Mouse (Mus musculus) liver (tissue): Measurements from ENCODE around the gene Brap.
"Not testable (repeated sequence)": the region's sequence is repeated elsewhere in the genome, so short reads cannot be mapped to it uniquely, and the experiment has no call there.

Experiments
- DNase-seq: peaks from one replicate; pipeline ENCODE4 v3.0.0-alpha.2; 2020; ENCODE audit warnings: mixed read lengths

Brap gene

DNA sequence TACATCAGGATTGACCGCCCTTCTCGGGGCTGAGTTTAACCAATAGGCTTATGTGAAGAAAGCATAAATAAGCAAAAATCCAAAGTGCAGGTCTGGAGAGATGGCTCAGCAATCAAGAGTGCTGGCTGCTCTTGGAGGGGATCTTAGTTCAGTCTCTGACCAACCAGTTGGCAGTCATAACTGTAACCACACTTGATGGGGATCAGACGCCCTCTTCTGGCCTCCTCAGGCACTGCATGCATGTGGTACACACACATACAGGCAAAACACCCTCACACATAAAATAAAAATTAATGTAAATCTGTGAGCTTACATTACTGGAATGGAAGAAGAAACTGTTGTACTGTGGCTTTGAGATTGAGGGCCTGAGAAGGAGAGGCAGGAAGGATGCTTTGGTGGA, 10.0 kb downstream of the Brap start:
- DNase-seq, result peak; percentile 61

DNA sequence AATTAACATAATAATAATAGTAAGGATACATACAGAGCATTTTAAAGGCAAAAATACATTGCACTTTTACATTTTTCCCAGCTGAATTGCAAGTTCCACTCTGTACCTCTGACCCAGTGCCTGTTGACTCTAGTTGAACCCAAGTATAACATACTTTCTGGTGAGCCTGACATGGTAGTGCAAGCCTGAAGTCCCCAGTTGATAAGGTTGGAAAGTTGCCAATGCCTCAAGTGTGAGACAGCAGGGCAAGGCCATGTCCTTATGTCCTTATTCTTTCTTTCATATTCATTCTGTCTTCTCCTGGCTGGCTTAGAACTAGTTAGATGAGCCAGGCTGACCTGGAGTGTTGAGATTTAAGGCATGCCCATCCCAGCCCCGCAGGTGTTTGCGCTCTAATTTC, 21.9 kb downstream of the Brap start:
- no peak for DNase-seq

DNA sequence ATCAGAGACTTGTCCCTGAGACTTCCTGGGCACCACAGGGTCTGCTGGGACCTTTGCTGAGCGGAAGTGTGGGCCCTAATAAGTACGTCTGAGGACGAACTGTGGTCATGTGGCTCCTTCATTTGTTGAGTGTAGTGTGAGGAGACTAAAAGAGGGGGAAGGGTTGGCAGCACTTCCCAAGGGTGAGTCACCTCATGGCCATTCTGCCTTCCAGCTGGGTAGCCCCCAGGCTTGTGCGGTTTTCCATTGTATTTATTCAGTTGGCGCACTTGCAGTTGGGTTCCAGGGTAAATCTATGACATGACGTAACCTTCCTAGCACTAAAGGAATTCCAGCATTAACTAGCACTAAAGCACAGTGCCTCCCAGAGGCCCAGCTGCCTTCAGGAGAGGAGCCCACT, 25.1 kb downstream of the Brap start:
- no peak for DNase-seq

DNA sequence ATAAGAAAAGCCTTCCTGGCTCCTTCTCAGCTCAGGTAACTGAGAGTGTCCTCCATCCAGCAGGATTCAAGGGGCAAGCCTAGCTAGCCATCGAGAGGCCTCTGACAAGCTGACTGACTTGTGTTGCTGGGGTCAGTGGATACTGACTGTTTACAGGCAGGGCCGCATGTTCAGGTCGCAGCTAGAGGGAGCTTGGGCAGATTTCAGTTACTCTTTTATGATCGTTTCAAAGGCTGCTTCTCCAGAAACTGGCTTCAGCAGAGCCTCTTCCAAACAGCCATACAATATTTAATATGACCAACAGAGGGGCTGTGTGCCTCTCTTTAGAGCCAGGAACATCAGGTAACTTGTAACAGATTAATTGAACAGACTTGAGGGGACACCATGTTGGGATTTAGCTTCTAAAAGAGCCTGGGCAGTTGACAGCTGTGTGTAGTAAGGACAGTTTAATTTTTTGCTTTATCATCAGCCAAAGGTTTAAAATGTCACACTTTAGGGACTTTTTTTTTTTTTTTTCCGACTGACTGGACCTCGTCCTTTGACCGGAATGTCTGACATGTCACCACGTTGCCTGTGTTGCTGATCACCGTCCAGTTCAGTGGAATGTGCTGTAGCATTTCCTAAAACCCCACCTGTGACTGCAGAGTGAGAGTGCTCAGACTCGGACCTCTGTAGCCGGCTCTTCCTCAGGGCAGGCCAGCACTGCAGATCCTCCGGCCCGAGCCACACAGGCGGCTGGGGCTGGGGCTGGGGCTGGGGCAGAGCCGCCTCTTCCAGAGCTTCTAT, 25.9 kb downstream of the Brap start:
- DNase-seq, result no peak

DNA sequence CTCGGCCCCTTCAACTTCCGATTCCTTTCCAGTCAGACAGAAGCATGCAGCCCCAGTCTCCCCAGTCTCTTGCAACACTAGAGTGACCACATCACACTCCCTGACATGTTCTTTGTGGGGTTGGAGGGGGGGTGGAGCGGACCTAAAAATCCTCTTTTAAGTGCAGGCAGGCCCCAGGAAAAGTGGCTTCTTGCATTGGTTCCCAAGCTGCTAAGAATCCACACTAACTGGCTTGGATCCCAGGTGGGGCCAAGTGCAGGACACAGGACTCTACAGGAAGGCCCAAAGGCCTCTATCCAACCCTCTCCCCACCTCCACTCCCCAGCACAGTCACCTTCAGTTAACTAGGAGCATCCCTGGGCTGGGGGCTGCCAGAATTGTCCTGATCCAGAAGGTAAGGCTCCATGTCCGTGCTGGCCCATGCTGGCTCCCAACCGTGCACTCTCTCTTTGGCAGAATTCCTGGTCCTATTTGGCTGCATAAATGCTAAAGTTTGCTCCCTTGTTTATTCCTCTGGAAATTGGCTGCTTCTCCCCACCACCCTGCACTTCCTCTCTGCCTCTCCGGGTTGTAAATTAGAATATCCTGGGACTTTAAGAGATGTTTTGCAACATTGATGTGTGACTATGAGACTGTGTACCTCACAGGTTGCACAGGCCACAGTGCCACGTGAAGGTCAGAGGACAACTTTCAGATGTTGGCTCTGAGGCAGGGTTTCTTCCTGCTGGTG, 30.3 kb downstream of the Brap start:
- DNase-seq, result no peak

DNA sequence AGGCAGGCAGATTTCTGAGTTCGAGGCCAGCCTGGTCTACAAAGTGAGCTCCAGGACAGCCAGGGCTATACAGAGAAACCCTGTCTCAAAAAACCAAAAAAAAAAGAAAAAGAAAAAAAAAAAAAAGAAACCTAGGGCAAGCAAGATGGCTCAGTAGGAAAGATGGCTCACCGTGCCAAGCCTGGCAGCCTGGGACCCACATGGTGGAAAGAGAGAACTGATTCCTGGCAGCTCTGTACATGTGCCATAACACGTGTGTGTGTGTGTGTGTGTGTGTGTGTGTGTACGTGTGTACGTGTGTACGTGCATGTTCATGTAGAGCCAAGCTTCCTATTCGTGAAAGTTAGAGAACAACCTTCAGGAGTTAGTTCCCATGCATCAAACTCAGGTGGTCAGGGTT, 31.1 kb downstream of the Brap start:
- not testable (repeated sequence) for DNase-seq

DNA sequence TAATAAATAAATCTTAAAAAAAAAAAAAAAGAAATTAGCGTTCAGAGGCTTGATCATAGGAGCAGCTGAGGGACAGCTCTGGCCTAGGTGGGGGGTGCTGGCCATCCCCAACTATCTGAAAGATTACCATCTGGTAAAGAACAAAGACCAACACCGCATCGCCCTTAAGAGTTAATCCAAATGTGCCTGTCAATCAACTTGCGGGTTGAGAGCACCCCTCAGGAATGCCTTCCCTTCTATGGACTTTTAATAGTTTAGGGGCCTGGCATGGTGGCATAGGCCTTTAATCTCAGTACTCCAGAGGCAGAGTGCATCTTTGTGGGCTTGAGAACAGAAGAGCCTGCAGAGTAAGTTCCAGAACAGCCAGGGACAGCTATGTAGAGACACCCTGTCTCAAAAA, 32.5 kb downstream of the Brap start:
- no peak for DNase-seq

DNA sequence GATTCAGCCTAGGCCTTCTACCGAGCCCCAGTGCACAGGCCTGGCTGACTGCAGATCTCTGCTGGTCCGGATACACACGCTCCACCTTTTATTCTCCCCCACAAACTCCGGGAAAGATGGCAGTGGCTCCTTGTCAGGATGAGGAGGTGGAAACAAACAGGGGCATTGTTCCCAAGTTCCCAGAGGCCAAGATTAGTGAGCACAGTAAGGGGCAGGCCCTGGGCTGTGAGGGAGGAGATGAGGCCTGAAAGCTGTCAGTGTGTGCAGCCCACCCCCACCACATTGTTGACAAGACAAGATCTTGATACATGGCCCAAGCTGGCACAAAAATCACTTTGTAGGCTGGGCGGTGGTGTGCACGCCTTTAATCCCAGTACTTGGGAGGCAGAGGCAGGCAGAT, 36.4 kb downstream of the Brap start:
- no peak for DNase-seq

DNA sequence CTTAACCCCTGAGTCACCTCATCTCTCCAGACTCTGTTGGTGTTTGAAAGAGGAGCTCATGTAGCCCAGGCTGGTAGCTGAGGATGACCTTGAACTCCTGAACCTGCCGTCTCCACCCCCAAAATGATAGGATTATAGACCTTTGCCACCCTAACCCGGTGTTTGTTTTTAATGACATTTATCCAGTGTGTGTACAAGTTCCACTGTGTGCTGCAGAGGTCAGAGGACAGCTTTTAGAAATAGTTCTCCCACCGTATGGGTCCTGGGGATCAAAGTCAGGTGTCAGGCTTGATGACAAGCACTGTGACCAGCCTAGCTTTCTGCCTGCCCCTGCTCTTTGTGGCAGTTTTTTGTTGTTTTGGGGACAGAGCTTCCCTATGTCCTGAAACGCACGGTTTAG, 39.5 kb downstream of the Brap start:
- DNase-seq, result peak; percentile 25

DNA sequence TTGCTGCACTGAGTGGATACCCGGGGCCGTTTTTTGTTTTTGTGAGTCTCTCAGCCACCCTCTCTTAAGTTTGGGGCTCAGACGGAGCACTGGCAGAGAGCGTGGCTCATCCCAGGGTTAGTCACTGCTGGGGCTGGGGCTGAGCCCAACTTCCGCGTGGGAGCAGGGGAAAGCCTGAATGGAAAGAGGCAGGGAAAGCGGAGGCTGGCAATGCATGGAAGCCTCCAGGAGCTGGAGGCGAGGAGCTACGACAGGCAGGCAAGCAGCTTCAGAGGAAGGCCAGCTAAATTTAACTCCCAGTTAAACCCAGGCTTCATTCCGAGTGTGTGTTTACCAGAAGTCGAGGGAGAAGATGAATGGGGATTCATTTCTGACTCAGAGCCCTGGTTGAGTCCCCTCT, 40.1 kb downstream of the Brap start:
- DNase-seq, result no peak

DNA sequence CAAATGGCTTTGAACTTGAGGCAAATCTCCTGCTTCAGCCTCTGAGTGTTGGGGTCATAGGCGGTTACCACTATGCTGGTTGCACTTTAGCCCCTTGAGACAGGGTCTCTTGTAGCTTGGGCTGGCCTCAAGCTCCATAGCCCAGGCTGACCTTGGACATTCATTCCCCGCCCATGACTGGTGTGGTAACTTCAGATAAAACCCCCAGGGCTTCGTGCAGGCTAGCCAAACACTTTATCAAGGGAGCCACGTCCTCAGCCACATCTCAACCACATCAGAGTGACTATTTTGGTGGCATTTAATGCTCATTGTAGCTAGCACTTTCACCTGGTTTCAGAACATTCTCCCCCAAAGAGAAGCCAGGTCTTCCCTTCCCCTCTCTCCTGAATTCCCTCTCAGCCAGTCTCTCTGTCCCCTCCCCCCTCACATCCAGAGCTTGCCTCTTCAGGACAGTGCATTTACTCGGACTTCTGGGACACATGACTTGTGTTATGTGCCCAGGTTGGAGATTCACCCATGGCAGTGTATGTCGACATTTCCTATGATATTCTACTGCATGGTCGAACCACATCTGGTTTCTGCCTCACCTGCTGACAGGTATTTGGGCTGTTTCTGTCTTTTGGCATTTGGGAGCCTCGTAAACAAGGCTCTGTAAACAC, 40.9 kb downstream of the Brap start:
- DNase-seq, result peak; percentile 87

DNA sequence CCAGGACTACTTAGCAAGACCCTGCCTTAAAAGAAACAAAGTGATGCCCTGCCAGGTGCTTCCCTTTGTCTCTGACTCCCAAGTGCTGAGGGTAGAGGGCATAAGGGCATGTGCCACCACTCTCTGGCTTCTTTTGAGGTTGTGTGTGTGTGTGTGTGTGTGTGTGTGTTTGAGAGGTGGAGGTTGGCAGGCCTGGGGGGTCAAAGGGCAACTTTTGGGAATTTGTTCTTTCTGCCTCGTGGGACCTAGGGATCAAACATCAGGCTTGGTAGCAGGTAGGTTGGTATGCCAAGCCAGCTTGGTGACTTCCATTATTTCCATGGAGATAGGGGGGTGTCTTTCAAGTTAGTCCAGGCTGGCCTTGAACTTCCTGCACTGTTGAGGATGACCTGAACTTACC, 43.0 kb downstream of the Brap start:
- DNase-seq, result no peak

DNA sequence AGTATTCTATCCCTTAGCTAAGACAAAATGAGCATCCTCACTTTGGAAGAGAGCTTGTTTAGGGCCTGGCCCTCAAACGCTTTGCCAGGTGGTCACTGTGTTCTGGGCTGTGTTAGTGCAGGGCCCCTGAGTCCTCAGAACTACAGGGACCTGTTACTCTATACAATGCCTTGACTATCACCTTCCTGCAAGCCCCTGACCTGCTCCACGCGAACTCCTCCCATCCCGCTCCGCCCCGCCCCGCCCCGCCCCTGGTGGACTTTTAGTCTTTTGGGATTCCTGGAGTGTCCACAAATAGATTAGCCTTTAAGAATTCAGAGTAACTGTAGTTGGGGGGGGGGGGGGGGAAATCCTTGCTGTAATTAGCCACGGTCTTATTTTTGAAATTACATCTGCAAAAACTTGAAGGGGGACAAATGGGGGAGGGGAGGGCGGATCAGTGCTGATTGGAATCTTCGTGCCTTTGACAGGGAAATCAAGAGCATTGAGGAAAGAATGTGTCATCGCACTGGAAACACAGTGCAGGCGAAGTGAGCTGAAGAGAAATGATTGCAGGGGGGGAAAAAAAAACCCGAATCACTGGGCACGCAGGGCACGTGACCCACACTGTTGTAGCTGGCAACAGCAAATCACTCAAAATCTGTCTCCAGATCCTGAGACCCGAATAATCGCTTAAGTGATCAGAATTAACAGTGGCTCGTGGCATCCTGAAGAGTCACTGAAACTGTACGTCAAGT, 44.3 kb downstream of the Brap start:
- peak; percentile 73 for DNase-seq

DNA sequence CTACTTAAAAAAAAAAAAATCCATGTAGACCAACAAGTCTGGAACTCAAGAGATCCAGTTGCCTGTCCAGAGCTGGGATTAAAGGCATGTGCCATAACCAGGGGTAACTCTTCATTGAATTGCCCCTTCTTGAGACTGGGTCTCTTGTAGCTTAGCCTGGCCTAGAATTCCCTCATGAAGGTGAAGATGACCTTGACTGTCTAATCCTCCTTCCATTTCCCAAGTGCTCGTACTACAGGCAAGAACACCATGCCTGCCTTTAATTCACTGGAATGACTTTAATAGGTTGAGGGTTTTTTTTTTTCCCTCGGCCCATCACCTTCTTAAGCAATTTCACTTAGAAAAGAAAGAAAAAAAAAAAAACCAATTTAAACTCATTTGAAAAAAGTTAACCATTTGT, 50.0 kb downstream of the Brap start:
- DNase-seq, result no peak

DNA sequence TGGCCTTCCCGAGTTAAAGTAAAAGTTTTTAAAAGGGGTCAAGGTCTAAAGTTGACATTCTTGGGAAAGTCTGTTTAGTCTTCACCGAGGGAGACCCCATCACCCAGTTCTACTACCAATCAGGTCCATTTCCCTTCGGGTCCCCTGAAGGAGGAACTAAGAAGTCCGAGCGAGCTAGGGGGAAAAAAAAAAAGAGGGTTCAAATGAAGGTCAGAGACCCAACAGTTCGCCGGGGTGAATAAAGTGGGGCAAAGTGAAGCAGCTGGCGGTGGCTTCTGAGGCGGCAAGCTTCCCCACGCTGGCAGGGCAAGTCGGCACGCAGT, 50.4 kb downstream of the Brap start:
- no peak for DNase-seq

DNA sequence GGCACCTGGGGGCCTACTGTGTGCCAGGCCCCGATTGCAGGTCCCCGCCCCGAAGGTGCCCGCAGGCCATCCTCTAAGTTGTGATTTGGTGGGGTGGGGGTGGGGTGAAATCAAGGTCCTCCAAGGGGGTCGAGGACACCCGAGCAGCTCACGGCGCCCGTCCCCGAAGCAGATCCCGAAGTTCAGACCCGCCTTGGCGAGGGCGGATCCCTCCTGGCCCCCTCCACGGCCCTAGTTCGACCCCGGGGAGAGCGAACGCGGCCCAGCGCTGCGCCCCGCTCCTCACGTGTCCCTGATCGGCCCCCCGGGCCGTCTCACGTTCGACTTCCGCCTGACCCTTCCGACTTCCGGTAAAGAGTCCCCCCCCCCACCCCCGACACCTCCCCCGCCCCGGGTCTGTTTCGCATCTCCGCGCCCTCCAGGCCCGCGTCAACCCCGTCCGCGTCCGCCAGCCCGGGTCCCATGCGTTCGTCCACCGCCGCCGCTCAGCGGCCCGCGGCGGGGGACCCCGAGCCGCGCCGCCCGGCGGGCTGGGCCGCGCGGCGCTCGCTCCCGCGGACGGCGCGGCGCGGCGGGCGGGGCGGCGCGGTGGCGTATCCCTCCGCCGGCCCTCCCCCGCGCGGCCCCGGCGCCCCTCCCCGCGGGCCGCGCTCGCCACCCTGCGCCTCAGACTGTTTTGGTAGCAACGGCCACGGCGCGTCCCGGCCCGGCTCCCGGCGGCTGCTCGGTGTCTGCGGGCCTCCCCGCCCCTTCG, 51.0 kb downstream of the Brap start, which contains the start of gene Atxn2:
Gene Atxn2 (plus strand): TSS at position 164 of the 754 bp plus-strand sequence.
- peak; percentile 87 for DNase-seq

DNA sequence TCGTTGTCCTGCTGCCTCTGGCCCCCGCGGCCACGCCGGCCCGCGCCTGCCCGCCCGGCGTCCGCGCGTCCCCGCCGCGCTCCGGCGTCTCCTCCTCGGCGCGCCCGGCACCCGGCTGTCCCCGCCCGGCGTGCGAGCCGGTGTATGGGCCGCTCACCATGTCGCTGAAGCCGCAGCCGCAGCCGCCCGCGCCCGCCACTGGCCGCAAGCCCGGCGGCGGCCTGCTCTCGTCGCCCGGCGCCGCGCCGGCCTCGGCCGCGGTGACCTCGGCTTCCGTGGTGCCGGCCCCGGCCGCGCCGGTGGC, 51.5 kb downstream of the Brap start:
- no peak for DNase-seq

DNA sequence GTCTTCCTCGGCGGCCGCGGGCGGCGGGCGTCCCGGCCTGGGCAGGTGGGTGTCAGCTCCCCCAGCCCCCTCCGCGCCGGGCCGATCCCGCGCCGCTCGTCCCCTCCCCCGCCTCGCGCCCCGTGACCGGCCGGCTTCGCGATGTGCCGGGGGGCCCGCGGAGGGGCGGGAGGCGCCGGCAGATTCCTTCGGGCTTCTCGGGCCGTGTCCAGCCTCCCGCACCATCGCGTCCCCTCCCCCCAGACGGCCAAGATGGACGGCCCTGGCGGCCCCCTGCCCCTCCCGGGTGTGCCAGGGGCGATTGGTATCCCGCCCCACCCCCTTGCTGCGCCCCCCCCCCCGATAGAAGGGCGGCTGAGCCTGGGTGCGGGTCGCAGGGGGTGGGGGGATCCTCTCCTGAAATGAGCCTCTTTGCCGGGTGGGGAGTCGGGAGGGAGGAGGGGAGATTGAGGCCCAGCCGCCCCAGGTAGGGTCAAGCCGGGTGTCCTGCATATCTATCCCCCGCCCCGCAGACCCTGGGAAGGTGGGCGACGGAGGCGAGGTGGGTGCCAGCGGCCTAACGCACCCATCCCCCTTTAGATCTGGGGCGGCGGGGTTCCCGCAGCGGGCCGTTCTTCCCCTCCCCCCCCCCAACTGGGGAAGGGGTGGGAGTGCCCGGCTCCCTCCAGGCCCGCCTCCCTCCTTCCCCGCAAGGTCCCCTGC, 52.0 kb downstream of the Brap start:
- DNase-seq, result peak; percentile 58

DNA sequence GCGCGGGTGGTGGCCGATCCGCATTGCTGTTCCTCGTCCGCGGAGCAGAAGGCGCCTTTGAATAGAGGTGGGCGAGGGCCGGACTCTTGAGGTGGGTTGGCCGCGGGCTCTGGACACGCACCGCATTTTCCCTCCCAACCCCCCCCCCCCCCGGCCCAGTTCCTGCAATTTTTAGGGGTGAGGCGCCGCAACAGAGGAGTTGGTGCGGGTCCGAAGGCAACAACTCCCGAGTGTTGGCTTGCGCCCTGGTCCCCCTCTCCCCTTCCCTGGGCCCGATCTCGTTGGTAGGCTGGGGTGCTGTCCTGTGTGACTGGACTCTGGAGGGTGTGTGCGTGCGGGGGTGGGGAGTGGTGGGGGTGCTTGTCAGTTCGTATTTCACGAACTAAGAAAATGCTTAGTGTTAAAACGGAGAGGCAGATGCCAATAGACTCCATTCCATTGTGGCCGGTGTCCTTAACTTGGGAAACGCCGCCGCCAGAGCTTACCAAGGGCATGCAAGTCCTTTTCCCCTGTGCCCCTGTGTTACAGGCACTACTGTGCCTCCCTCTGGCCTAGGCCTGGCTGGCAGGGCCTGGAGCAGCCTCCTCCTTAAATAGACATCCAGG, 52.7 kb downstream of the Brap start:
- DNase-seq, result peak; percentile 43

DNA sequence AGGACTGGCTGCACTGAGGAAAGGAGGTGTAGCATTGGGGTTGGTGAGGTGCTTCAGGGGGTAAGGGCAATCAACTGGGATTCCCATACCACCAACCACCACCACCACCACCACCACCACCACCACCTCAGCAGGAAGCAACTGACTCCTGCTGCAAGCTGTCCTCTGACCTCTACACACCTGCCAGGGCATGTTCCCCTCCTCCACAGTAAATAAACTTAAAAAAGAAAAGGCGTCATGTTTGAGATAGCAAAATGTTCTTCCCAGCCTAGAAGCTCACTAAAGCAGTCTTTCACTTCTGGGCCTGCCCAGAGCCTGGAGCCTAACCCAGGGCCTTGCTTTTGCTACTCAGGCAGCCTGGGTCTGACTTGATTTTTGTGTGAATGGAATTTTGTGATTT, 54.0 kb downstream of the Brap start:
- no peak for DNase-seq

DNA sequence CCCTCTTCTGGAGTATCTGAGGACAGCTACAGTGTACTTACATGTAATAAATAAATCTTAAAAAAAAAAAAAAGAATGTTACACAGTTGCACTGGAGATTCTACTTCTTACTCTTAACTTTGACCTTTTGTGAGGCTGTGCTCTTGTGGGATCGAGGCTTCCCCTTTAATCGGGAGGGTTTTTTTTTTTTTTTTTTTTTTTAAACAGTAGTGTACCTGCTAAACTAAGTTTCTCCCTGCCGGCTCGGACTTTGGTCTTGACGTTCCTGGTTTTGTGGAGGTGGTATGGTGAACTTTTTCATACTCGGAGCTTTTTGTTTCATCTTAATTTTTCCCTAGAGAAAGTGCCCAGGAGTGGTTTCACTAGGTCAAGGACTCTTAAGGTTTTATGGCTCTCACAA, 54.6 kb downstream of the Brap start:
- no peak for DNase-seq

DNA sequence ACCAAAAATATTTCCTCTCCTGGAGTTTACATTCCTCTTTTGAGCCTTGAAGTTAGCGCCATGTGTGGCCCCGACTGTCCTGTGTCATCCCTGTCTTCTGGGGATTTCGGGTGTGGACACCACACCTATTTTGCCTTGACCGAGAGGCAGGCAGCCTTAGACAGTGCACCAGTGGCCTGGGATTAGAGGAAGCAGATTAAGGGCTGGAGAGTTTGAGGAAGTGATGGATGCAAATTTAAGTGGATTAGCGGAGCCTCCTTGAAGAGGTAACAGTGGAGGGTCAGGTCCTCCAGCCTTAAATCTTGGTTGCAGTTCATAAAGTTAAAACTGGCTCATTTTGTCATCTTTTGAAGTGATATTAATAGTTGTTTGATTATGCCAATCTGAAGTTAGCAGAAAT, 58.1 kb downstream of the Brap start:
- DNase-seq, result no peak
